Mouse (Mus musculus) adrenal gland, adult 2 months (tissue): ENCODE data around the gene Popdc2. TPM values are rescaled to one million over a fixed set of nuclear protein-coding genes. Genes with fewer than 3 reads are reported as not detected.

Experiments used
- DNase-seq: peaks from one replicate; pipeline ENCODE4 v3.0.0; 2021
- polyA plus RNA-seq: library from polyadenylated mRNA; depleted of rRNA; stranded (reverse); fragments of >200 nt; gene quantifications from 2 replicates; pipeline ENCODE4 v1.2.3, GENCODE M21; 2012; rRNA removed
- total RNA-seq, 2 experiments: library from RNA; stranded (reverse); gene quantifications; 2 replicates each; pipeline ENCODE4 v1.2.3; 2021

The Popdc2 gene
- total and polyA plus RNA-seq, 3 experiments: 1.4 to 3.6 (median 2.3) TPM

- peak; percentile 51 for DNase-seq
Observed at GRCm38 (mm10) chr16:38400311-38400960, 38.4 kb downstream of the Popdc2 start.

- no peak for DNase-seq
Observed at GRCm38 (mm10) chr16:38401468-38401867, 39.5 kb downstream of the Popdc2 start.

- no peak for DNase-seq
Observed at GRCm38 (mm10) chr16:38403639-38404038, 41.6 kb downstream of the Popdc2 start.

GRCm38 (mm10) chr16:38406293-38406692 is 44.3 kb downstream of the Popdc2 start:
- no peak for DNase-seq

- no peak for DNase-seq
Observed at GRCm38 (mm10) chr16:38406708-38407107, 44.7 kb downstream of the Popdc2 start.

- no peak for DNase-seq
Observed at GRCm38 (mm10) chr16:38407584-38407983, 45.6 kb downstream of the Popdc2 start.

GRCm38 (mm10) chr16:38408416-38408815 is 46.4 kb downstream of the Popdc2 start:
- no peak for DNase-seq

GRCm38 (mm10) chr16:38414953-38415352 is 52.9 kb downstream of the Popdc2 start:
- DNase-seq: no peak

GRCm38 (mm10) chr16:38425374-38425773 is 63.4 kb downstream of the Popdc2 start:
- DNase-seq: no peak

- no peak for DNase-seq
Observed at GRCm38 (mm10) chr16:38425799-38426198, 63.8 kb downstream of the Popdc2 start.

Other genes with a start within 250 kb of the Popdc2 start
- gene Nr1i2, start 67.4 kb upstream of the Popdc2 start, total RNA-seq: under 1 TPM in 1 of 2 experiments, not detected in 1; 0.20 TPM
- gene Nr1i2, start 67.4 kb upstream of the Popdc2 start, polyA plus RNA-seq: not detected in 2 replicates
- gene Maats1, start 20.1 kb upstream of the Popdc2 start, total RNA-seq: under 1 TPM; 0.37 to 0.97 TPM
- 0.04 TPM in 1 of 2 replicates, not detected in the other for gene Maats1, start 20.1 kb upstream of the Popdc2 start, polyA plus RNA-seq
- gene Cox17, start 15.2 kb upstream of the Popdc2 start, total RNA-seq: 100 to 1,000 TPM; 223 to 312 TPM
- gene Cox17, start 15.2 kb upstream of the Popdc2 start, polyA plus RNA-seq: 34.7 and 43.0 TPM in 2 replicates
- gene Gm21987, start 15.2 kb upstream of the Popdc2 start, total RNA-seq: under 1 TPM in 1 of 2 experiments, not detected in 1; 0.93 TPM
- 4.4 TPM in 1 of 2 replicates, not detected in the other for gene Gm21987, start 15.2 kb upstream of the Popdc2 start, polyA plus RNA-seq
- 10 to 100 TPM; 17.0 to 36.7 TPM for gene Pla1a, start 70.9 kb downstream of the Popdc2 start, total RNA-seq
- 12.3 and 21.0 TPM in 2 replicates for gene Pla1a, start 70.9 kb downstream of the Popdc2 start, polyA plus RNA-seq
- gene Adprh, start 90.5 kb downstream of the Popdc2 start, total RNA-seq: 10 to 100 TPM; 37.2 to 49.4 TPM
- gene Adprh, start 90.5 kb downstream of the Popdc2 start, polyA plus RNA-seq: 114 and 133 TPM in 2 replicates
- gene Cd80, start 93.4 kb downstream of the Popdc2 start, total RNA-seq: 1 to 10 TPM in 1 of 2 experiments, under 1 TPM in 1; 0.37 to 1.1 TPM
- gene Cd80, start 93.4 kb downstream of the Popdc2 start, polyA plus RNA-seq: 0.10 TPM in 1 of 2 replicates, not detected in the other
- gene Timmdc1, start 160.5 kb downstream of the Popdc2 start, total RNA-seq: 10 to 100 TPM; 39.2 to 53.9 TPM
- gene Timmdc1, start 160.5 kb downstream of the Popdc2 start, polyA plus RNA-seq: 95.2 and 97.4 TPM in 2 replicates
- gene Poglut1, start 188.0 kb downstream of the Popdc2 start, total RNA-seq: 10 to 100 TPM; 28.5 to 34.6 TPM
- 11.8 and 13.8 TPM in 2 replicates for gene Poglut1, start 188.0 kb downstream of the Popdc2 start, polyA plus RNA-seq
- 10 to 100 TPM; 60.4 to 72.1 TPM for gene Tmem39a, start 196.5 kb downstream of the Popdc2 start, total RNA-seq
- 50.7 and 64.9 TPM in 2 replicates for gene Tmem39a, start 196.5 kb downstream of the Popdc2 start, polyA plus RNA-seq